Mouse (Mus musculus) hindbrain, embryonic 12.5 days (tissue): ENCODE measurements at regions not wholly inside any gene's neighbourhood (a gene's known extent, or its start where the extent isn't known, plus 50 kb on each side); places are given as distances from the start of the nearest gene placed in this dataset.

ENCODE experiments used
- ATAC-seq: fragments of 200-750 bp; cut with Nextera tagmentation; 2 replicates; pipeline ENCODE4 v1.8.0; 2017; ENCODE audit warnings: moderate TSS enrichment; ENCODE audit not compliant: low FRiP score
- H3K27ac ChIP-seq: fragments of 300-500 bp; sonication (generic); 2 replicates; pipeline ENCODE4 v1.5.1; 2016; ENCODE audit warnings: mild to moderate bottlenecking
- H3K27me3 ChIP-seq: fragments of 300-500 bp; sonication (generic); 2 replicates; pipeline ENCODE4 v1.6.1; 2016; ENCODE audit warnings: mild to moderate bottlenecking
- H3K36me3 ChIP-seq: fragments of 300-500 bp; sonication (generic); 2 replicates; pipeline ENCODE4 v1.6.1; 2016; ENCODE audit warnings: mild to moderate bottlenecking
- H3K4me1 ChIP-seq: fragments of 300-500 bp; sonication (generic); 2 replicates; pipeline ENCODE4 v1.6.1; 2016
- H3K4me2 ChIP-seq: fragments of 300-500 bp; sonication (generic); replicated peaks from 2 replicates; pipeline ENCODE4 v1.6.1; 2016; ENCODE audit warnings: mild to moderate bottlenecking
- H3K4me3 ChIP-seq: fragments of 300-500 bp; sonication (generic); 2 replicates; pipeline ENCODE4 v1.5.1; 2016; ENCODE audit warnings: mild to moderate bottlenecking
- H3K9ac ChIP-seq: fragments of 300-500 bp; sonication (generic); 2 replicates; pipeline ENCODE4 v1.6.1; 2016; ENCODE audit warnings: mild to moderate bottlenecking, moderate library complexity
- H3K9me3 ChIP-seq: fragments of 300-500 bp; sonication (generic); replicated peaks from 2 replicates; pipeline ENCODE4 v1.6.1; 2016; ENCODE audit warnings: mild to moderate bottlenecking
- WGBS: fragments of 180-500 bp; shearing (Covaris S2); methylation state at CpG from one replicate; pipeline ENCODE4 v1.1.7; 2016; 5-methylcytosine and 5-hydroxymethylcytosine counted together

DNA sequence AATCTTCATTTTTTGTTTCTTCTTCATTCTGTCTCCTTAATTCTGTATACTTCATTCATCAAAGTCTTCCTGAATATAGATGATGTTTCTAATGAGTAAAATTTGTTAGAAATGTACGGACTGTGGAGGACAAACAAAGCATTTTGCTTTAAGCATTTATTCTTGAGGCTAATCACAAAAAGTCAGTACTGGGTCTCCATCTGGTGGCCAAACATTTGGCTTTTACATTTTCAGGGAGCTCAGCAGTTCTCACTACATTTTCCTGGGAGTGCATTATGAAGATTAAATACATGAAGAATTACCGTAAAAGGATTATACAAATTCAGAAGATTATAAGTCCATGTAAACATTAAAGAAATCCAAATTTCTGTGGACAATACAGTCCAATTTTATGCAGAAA, 123.6 kb upstream of the Apob start:
- H3K27me3 ChIP-seq, result no peaks in the 10 kb centered on the region
- no peaks in the 10 kb centered on the region for H3K4me1 ChIP-seq
- H3K4me2 ChIP-seq, result no peak overlapping the region
- no peak overlapping the region for H3K9ac ChIP-seq
- H3K36me3 ChIP-seq, result no peaks in the 10 kb centered on the region
- no peaks in the 10 kb centered on the region for H3K9me3 ChIP-seq
- WGBS, result 87% methylated on average over 2 of the region's 2 CpGs
- H3K27ac ChIP-seq, result no peak overlapping the region
- no peak for ATAC-seq
- H3K4me3 ChIP-seq, result no peak overlapping the region

DNA sequence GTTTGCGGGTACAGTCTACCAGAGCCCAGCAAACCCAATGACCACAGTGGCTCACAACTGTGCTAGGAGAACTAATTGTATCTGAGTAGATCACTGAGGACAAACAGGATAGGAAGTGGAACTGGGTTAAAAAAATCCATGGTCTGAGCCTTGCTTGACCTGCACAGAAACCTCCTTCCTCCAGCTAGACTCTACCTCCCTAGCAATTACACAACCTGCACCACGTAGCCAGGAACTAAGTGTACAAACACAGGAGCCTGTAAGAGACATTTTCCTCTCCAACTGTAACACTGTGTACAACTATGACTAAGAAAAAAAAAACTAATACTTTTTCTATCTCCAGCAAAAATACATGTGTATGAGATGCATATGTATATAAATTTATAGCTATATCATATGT, 121.8 kb upstream of the Apob start:
- no peak for ATAC-seq
- Histone ChIP-seq H3K4me3 (no peak overlapping the region), H3K36me3 (no peaks in the 10 kb centered on the region), H3K4me1 (no peaks in the 10 kb centered on the region), H3K27ac (no peak overlapping the region), H3K4me2 (no peak overlapping the region), H3K9ac (no peak overlapping the region), H3K9me3 (no peaks in the 10 kb centered on the region), H3K27me3 (no peaks in the 10 kb centered on the region)
- 86% methylated on average over 2 of the region's 2 CpGs for WGBS

DNA sequence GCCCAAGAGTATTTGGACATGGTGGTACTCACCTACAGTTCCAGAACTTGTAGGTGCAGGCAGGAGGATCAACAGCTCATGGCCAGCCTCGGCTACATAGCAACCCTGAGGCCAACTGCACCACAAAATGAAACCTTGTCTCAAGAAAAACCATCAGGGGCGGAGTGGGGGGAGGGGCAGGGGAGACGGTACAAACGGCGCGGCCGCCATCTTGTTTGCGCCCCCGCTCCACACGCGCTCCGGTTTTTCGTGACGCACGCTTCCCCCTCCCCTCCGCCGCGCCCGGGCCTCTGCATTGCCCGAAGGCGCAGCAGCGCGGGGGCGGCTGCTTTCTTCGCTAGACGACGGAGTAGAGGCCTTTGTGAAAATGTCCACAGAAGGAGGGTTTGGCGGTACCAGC, 117.9 kb upstream of the Apob start:
- no peak for ATAC-seq
- no peaks in the 10 kb centered on the region for H3K9me3 ChIP-seq
- H3K4me2 ChIP-seq, result no peak overlapping the region
- no peak overlapping the region for H3K27ac ChIP-seq
- H3K4me1 ChIP-seq, result no peaks in the 10 kb centered on the region
- WGBS, result 86% methylated on average over 28 of the region's 28 CpGs
- H3K9ac ChIP-seq, result no peak overlapping the region
- no peaks in the 10 kb centered on the region for H3K27me3 ChIP-seq
- H3K36me3 ChIP-seq, result no peaks in the 10 kb centered on the region
- H3K4me3 ChIP-seq, result no peak overlapping the region

DNA sequence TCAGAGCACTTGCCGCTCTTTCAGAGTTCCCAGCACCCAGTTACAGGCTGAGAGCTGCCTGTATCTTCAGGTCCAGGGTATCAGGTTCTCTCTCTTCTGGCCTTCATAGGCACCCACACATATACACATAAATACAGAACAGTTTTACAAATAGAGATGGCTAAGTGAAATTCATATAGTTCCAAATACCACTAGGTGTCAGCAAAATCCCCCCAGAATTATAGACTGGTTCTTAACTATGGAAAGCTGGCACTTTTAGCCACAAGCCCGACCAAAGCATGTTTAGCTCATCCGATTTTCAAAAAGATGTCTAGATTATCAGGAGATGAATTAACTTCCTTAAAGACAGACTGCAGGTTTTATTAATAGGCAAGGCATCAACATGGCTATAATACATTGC, 107.4 kb upstream of the Apob start:
- ATAC-seq, result no peak
- H3K4me2 ChIP-seq, result no peak overlapping the region
- no peaks in the 10 kb centered on the region for H3K27me3 ChIP-seq
- 74% methylated on average over 3 of the region's 3 CpGs for WGBS
- no peak overlapping the region for H3K9ac ChIP-seq
- no peaks in the 10 kb centered on the region for H3K4me1 ChIP-seq
- no peak overlapping the region for H3K27ac ChIP-seq
- no peak overlapping the region for H3K4me3 ChIP-seq
- H3K36me3 ChIP-seq, result no peaks in the 10 kb centered on the region
- H3K9me3 ChIP-seq, result no peaks in the 10 kb centered on the region

DNA sequence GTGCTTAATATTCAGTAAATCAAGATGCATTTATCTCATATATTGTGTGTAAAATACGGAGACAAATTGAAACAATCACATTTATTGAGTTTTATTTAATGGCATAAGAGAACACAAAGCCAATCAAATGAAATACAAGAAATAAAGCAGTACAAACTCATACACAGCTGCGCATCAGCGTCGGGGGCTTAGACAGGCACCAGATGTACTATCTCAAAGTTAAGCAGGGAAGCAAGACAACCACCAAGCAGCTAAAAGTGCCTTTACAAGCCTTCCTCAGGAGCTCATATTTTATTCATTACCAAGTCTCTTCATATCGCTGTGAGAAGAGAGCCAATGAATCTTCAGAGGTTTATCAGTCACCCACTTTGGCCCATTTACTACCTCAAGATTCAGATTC, 107.0 kb upstream of the Apob start:
- Histone ChIP-seq H3K9me3 (no peaks in the 10 kb centered on the region), H3K27me3 (no peaks in the 10 kb centered on the region), H3K9ac (no peak overlapping the region), H3K4me1 (no peaks in the 10 kb centered on the region), H3K4me3 (no peak overlapping the region), H3K27ac (no peak overlapping the region), H3K4me2 (no peak overlapping the region), H3K36me3 (no peaks in the 10 kb centered on the region)
- ATAC-seq, result no peak
- WGBS, result 84% methylated on average over 5 of the region's 5 CpGs

DNA sequence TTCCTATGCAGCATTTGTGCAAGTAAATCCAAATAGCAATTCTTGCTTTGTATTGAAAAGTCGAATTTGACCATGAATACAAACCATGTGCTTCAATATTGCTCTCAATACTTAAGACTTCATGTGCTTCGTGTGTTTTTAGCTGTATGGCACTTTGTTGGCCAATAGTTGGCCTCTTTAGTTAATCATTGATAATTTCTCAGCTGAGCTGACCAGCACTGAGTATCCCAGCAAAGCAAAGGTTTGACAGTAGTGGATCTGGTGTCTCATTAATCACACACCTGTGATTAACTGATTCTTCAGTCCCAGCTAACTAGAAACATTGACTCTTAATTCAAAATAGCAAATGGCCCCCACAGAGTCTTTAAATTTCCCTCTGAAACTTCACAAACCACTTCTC, 102.0 kb upstream of the Apob start:
- Histone ChIP-seq H3K27me3 (no peaks in the 10 kb centered on the region), H3K27ac (no peak overlapping the region), H3K9me3 (no peaks in the 10 kb centered on the region), H3K4me1 (no peaks in the 10 kb centered on the region), H3K4me2 (no peak overlapping the region), H3K9ac (no peak overlapping the region), H3K4me3 (no peak overlapping the region), H3K36me3 (no peaks in the 10 kb centered on the region)
- 68% methylated on average over 2 of the region's 2 CpGs for WGBS
- no peak for ATAC-seq

DNA sequence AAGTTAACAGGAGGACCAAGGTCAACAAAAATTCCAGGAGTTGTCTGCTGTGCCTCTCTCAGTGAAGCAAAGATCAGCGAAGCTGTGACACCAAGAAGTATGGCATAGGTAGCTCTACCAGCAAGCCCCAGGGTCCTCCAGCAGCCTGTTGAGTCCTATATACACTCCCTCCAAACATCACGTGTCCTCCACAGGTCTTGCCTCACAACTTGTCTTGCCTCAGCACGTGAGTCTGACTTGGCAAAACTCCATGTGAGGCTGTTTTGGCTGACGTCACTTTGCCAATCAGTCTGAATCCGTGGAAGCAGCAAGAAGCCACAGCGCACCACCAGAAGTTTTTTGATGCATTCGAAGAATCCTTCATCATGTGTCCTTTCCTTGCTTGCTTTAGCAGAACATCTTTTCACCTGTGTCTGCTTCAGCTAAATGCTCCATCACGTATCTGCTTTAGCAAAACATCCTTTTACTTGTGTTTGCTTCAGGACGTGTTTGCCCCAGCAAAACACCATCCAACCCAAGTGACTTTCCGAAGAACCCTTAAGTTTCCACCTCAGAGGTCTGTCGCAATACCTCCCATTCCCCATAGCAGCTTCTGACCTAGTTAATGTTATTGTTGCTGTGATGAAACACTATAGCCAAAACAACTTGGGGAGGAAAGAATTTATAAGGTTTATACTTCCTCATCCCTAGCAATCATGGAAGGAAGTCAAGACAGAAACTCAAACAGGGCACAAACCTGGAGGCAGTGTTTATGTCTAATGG, 101.0 kb upstream of the Apob start:
- H3K4me2 ChIP-seq, result no peak overlapping the region
- no peak for ATAC-seq
- WGBS, result 94% methylated on average over 11 of the region's 11 CpGs
- H3K4me1 ChIP-seq, result no peaks in the 10 kb centered on the region
- no peaks in the 10 kb centered on the region for H3K27me3 ChIP-seq
- H3K27ac ChIP-seq, result no peak overlapping the region
- no peak overlapping the region for H3K4me3 ChIP-seq
- no peaks in the 10 kb centered on the region for H3K9me3 ChIP-seq
- no peak overlapping the region for H3K9ac ChIP-seq
- no peaks in the 10 kb centered on the region for H3K36me3 ChIP-seq

DNA sequence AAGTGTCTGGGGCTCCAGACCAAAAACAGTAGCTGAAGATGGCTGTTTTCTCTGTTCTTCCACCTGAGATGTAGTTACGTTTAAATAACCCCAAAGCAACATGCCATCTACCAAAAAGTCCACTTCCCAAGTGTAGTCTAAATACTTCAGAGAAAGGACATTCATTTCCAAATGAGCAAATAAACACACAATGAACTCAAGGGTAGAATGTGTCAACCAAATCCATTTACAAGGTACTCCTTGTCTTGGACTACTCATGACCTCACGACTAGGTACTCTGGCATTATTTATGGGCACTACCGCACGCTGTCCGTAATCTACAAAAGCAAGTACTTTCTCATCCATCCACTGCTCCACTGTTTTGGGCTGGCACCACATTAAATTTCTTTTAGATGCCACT, 98.7 kb upstream of the Apob start:
- Histone ChIP-seq H3K4me2 (no peak overlapping the region), H3K4me3 (no peak overlapping the region), H3K27ac (no peak overlapping the region), H3K36me3 (no peaks in the 10 kb centered on the region), H3K9me3 (no peaks in the 10 kb centered on the region), H3K27me3 (no peaks in the 10 kb centered on the region), H3K9ac (no peak overlapping the region), H3K4me1 (no peaks in the 10 kb centered on the region)
- 96% methylated on average over 5 of the region's 5 CpGs for WGBS
- no peak for ATAC-seq

DNA sequence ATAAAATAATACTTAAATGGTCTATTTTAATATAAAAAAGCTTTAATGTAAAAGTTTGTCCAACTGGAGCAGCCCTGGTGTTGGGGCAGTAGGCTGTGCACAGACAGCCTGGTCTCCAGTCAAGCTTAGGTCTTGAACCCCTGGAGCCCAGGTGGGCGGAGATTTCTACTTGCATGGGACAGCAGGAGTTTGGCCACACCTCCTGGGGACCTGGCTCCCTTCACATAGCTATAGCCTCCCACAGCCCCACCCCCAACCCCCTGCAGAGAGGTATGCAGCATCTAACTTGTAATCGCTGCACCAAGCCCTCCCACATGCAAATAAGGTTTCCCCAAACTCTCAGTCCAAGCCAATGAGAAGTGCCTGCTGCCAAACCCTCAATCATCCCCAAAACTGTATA, 81.3 kb upstream of the Apob start:
- no peak overlapping the region for H3K4me3 ChIP-seq
- no peaks in the 10 kb centered on the region for H3K36me3 ChIP-seq
- H3K9ac ChIP-seq, result no peak overlapping the region
- no peak overlapping the region for H3K27ac ChIP-seq
- no peak overlapping the region for H3K4me2 ChIP-seq
- no peak for ATAC-seq
- no peaks in the 10 kb centered on the region for H3K4me1 ChIP-seq
- no peaks in the 10 kb centered on the region for H3K9me3 ChIP-seq
- no peaks in the 10 kb centered on the region for H3K27me3 ChIP-seq
- WGBS, result 59% methylated on average over 2 of the region's 2 CpGs

DNA sequence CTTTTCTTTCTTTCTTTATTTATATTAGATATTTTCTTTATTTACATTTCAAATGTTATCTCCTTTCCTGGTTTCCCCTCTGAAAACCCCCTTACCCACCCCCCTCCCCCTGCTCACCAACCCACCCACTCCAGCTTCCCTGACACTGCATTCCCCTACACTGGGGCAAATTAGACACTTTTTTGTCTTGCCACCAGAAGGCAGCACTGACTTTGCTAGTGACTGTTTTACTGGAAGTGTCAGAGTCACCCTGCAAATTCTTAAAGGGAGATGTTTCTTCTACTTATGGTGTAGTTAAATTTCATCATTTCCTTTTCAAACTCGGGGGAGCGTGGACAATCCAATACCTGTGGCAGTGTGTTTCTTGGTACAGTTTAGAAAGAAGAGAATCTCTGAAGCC, 72.1 kb upstream of the Apob start:
- H3K4me1 ChIP-seq, result no peaks in the 10 kb centered on the region
- H3K36me3 ChIP-seq, result no peaks in the 10 kb centered on the region
- H3K27ac ChIP-seq, result no peak overlapping the region
- H3K9me3 ChIP-seq, result no peaks in the 10 kb centered on the region
- H3K4me2 ChIP-seq, result no peak overlapping the region
- H3K27me3 ChIP-seq, result no peaks in the 10 kb centered on the region
- H3K9ac ChIP-seq, result no peak overlapping the region
- no peak for ATAC-seq
- H3K4me3 ChIP-seq, result no peak overlapping the region
- WGBS, result 86% methylated on average over 2 of the region's 2 CpGs

DNA sequence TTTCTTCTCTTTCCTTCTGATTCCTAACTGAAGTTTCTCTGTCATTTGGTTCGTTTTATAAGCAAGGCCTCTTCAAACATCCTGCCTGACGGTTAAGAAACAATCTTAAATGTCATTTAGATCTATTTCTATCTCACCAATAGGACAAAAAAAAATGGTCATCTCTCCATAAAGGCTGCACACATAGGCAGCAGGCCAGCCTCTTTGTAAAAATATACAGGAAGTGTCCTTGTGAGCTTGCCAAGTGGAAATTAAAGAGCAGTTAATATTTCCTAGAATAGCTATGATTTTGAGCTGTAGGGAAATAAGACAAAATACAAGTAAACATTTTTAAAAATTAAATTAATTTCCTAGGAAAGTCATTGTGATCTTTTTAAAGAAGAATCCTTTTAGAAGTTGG, 70.6 kb upstream of the Apob start:
- Histone ChIP-seq H3K4me3 (no peak overlapping the region), H3K27me3 (no peaks in the 10 kb centered on the region), H3K27ac (no peak overlapping the region), H3K9me3 (no peaks in the 10 kb centered on the region), H3K9ac (no peak overlapping the region), H3K36me3 (no peaks in the 10 kb centered on the region), H3K4me1 (no peaks in the 10 kb centered on the region), H3K4me2 (no peak overlapping the region)
- no peak for ATAC-seq
- WGBS, result 87% methylated on average over 2 of the region's 2 CpGs

DNA sequence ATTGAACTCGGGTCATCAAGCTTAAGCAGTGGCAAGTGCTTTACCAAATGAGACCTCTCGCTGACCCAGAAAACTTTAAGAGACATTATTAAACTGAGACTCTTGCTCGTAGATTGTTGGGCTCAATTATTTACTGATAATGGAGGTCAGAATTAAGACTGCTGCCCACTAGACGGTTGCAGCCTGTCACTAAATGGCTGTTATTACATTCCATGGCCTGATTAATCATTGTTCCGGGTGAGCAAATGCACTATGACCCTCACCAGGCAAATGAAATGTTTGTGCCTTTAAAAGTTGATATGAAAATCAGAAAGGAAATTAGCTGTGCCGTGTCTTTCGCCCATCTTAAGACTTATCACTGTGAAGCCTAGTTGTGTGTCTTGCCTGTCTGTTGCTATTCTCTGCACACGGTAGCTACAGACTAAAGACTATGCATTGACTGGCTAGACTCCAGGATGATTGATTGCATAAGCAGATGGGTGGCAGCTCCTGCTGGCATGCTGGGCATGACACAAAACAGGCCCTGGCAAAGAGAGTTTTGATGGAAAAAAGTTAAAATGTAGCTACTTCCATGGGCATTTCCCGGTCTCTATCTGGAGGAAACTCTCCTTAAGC, 67.6 kb upstream of the Apob start:
- no peak overlapping the region for H3K4me2 ChIP-seq
- 63% methylated on average over 9 of the region's 9 CpGs for WGBS

DNA sequence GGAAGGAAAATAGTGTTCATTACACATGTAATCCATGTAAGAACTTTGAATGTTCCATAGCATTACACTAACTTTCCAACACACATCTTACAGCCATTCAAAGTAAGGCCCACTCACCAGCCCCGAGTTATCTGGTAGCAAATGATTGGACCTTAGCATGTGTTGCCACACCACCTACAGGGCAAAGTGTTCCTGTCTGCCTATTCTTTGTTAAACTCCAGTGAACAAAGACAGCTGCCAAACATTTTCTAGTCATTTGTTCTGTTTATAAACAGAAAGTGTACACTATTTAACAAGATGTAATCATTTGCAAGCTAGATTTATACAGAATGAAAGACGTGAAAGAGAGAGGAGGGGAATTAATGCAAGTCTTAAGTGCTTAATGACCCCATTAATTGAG, 66.9 kb upstream of the Apob start:
- Histone ChIP-seq H3K27ac (no peak overlapping the region), H3K36me3 (no peaks in the 10 kb centered on the region), H3K4me1 (no peaks in the 10 kb centered on the region), H3K9ac (no peak overlapping the region), H3K4me2 (no peak overlapping the region), H3K4me3 (no peak overlapping the region), H3K27me3 (no peaks in the 10 kb centered on the region), H3K9me3 (no peaks in the 10 kb centered on the region)
- WGBS, result 73% methylated on average over 2 of the region's 2 CpGs
- ATAC-seq, result no peak

More for the DNA sequence above, 67.6 kb upstream of the Apob start:
- no peaks in the 10 kb centered on the region for H3K9me3 ChIP-seq
- no peaks in the 10 kb centered on the region for H3K36me3 ChIP-seq
- H3K27me3 ChIP-seq, result no peaks in the 10 kb centered on the region
- no peak overlapping the region for H3K27ac ChIP-seq
- no peak overlapping the region for H3K4me3 ChIP-seq
- no peaks in the 10 kb centered on the region for H3K4me1 ChIP-seq
- no peak overlapping the region for H3K9ac ChIP-seq
- ATAC-seq, result no peak
